Mouse (Mus musculus): Measurements from ENCODE around the gene Sema3g.
A peak's percentile ranks its signal among the peaks of the same experiment; 100 is the strongest.

Gene Sema3g

DNA sequence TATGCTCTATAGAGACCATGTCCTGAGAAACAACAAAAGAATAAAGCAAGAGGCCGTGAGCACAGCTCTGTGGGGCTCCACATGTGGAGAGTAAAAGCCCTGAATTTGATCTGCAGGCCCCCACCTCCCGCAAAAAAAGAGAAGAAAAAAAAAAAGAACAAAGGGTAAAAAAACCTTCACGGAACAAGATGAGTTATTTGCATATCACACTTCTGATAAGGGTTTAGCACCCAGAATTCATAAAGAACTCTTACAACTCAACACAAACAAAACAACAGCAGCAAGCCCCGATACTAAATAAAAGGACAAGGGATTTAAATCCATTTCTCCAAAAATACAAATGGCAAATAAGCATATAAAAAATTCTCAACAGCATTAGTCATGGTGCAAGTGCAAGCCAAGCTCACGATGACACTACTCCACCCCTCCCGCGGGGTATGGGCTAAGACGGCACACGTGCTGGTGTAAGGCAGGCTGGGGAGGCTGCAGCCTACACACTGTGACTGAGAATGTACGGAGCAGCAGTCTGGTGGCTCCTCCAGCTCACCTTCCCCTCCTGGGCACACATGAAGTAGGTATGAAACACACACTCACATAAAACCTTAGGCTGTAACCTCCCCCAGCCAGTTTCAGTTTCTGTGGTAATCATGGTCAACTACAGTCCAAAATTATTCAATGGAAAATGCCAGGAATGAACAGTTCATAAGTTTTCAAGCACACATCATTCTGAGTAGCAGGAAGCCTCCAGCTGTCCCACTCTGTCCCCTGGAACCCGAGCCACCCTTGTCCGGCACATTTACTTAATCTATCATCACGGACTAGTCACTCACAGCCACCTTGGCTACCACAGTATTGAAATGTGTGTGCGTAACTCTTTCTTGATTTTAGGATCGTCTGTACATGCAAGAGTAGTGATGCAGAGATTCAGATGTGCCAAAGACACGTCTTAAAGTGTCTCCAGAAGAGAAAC, 19.8 kb upstream of the Sema3g start:
- no peak for DNase-seq

DNA sequence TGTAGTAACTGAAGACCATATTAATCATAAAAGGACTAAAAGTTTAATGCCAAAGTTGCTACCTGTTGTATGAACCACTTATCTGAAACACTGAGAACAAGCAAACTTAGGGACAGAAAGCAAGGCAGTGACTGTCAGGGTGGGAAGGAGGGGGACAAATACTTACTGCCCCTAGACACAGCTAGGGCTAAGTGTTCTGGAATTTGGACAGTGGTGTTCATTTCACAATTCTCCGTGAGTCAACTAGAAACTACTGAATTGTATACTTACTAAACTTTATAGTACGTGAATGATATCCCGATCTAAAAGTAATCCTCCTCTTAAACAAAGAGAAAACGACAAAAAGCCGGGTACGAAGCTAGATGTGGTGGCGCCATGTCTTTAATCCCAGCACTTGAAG, 18.1 kb upstream of the Sema3g start:
- DNase-seq = no peak

DNA sequence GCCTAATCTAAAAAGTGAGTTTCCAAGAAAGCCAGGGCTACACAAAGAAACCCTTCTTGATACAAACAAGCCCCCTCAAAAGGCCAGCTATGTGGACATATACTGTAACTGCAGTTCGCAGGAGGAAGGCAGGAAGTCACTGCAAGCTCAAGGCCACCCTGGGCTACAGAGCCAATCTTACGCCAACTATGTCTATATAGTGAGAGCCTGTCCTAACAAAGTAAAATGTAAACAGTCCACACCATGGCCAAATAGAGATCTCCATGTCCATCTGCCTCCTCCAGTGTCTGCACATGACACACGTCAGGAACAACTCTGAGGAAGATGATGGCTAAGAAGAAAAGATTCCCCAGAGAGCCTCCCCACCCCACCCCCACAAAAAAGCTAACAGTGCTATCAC, 17.6 kb upstream of the Sema3g start:
- no peak for DNase-seq

DNA sequence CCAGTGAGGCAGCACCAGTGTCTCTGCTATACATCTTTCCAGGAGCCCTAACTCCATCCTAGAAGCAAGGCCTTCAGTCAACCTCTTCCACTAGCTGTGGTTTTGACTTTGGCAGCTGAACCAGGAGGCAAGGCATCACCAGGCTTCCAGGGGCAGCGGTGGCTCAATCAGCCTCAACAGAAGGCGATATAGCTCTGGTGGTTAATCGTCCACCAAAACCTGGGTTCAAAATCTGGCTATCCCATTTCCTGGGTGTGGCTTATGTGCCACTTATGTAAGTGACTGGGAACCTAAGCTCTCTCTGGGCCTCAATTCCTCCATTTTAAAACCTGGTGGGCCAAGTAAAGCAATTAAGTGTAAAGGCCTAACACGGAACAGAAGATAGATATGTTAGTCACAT, 12.8 kb upstream of the Sema3g start:
- no peak for DNase-seq

DNA sequence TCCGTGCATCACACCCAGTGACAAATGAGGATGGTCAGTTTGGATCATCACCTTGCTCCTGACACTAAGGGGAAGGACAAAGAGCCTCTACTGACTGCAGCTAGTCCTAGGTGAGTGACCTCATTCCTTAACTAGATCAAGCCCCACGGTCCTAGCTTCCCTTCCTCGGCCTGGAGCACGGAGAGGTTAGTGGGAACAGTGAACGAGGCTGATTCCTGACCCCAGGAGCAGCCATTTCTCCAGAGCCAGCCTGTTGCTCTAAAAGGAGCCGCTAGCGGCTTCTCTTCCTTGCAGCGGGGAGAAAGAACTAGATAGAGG, 12.5 kb upstream of the Sema3g start:
- peak; percentile 53 for DNase-seq

DNA sequence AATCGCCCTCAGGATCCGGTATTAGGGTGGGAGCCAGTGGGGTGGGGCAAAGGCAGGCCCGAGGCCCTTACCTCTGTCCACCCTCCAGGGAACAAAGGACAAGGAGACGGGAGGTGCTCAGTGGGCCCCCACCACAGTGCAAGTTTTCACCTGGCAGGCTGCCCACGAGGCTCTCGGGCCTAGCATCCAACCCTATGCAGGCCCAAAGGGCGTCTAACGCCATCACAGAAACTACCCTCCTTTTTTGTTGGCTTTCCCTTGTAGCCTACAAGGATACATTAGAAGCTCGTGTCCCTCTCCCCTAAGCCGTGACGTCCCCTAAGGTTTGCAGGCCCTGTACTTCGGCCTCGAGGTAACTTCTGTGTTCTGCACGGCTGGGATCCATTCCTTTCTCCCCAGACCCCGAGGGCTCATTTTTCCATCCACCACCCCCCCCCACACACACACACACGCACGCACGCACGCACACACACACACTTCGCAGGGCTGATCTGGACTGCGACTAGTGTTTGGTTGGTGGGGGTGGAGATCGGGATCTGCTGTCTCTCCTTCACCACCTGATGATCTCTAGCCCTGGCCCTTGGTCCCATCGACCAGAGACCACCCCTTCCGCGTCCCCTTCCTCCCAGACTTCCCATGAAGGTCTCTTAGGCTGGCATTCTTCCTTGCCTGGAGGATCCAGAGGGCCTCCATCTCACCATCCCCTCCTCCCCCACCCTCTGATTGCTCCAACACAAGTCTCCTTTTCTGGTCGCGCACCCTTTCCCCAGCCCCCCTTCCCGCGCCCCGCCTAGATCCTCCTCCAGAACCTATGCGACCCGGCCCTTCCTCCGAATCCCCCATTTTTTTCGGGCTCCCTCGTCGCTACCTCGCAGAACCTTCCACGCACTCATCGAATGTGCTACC, 11.8 kb upstream of the Sema3g start:
- peak; percentile 58 for DNase-seq

DNA sequence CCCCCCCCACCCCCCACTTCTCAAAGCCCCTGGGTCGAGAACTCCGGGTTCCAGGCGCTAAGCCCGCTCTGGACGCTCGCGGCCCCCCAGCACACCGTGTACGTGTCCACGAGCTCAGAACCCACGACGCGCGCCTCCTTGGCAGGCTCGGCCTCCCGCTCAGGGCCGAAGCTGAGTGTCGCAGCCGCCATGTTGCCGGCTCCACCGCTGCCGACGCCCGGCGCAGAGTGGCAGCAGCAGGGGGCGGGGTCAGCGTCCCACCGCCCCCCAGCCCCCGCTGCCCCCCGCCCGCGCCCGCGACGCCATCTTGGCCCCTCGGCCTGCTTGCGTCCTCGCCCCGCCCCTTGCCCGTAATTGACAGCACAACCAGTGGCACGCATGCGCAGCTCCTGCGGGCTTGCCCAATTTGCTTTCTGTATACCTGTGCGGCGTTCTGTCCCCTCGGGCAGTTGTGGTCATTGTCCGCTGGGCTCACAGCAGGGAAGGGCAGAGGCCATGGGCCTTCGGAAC, 11.1 kb upstream of the Sema3g start:
- peak; percentile 96 for DNase-seq

DNA sequence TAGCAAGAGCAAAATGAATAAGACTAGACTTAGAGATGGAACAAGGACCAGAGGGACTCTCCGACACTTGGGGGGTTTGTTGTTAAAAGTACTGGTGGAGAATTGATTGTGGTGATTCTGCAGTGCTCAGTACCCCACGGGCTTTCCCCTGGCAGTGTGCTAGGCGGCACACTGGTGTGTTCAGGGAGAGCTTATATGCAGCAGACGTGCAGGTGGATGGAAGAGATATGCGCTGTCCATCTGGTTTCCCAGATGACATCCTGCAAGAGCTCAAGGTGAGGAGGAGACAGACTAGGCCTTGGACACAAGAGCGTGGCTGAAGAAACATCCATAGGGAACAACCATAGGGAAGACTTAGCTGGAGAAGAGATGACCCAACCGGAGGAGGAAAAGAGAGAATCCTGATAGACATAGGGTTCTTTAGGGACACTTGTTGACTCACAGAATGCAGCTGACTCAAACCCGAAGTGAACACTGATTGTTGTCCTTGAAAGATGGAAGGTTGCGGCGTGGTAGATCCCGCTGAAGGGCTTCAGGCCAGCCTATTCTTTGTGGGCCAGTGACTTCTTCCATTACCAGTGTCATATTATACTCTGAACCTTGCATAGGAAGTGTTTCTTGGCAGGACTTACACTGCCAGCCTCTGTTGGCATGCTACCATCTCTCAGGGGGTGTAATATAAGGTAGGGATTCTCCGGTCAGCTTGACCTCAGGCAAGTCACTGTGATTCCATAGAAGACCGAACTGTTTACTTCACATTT, 10.4 kb upstream of the Sema3g start:
- peak; percentile 43 for DNase-seq

DNA sequence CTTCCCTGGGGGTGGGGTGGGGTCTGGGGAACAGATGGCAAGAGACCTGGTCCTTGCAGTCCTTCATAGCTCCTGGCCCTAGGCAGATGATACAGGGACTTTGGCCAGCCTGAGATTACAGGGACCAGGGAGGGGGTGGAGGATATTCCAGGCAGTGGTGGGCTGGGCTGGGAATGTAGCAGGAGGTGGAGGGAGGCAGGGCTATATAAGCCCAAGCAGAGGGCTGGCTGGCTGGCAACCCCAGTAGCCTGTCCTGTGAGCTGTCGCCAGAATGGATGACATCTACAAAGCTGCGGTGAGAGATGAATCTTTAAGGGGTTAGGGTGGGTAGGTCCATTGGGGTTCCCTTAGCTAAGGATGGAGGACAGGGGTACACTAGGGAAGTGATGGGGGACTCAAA, 9.6 kb upstream of the Sema3g start, which contains the start of gene Tnnc1:
TSS of gene Tnnc1 (plus strand) at position 229 of the 400 bp plus-strand sequence.
- no peak for DNase-seq

DNA sequence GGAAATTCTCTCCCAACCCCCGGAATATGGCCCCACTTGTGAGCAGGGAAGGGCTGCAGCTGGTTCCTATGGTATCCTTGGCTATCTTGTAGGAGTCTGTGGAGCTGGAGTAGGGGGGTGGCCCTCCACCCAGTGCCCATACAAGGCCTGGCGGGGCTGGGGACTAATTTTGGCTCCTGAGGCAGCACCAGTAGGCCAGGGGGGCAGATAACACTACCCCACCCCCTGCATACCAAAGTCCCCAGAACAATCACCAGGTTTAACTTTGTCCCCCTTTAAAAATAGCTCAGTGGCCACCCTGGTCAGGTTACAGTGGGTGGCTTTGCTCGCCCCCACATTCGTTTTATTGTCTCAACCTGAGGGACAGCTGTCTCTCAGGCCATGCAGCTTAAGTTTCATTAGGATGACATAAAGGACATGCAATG, 8.5 kb upstream of the Sema3g start:
- DNase-seq = no peak

DNA sequence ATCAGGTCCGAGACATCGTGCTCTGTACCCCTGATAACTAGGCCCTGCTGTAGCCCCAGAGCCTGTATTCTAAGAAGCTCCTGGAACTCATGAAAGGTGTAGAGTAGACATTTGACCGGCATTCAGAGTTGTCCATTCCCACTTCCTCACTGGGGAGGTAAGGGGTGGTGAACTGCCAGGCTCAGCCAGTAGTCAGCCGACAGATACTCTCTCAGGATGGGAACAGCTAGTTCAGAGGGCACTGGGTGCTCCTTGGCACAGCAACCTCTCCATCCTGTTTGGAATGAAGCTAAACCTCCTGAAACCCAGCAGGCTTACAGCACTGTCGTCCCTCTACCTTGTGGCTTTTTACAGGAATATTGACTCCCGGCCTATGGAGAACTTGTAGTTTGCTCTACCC, 5.8 kb upstream of the Sema3g start:
- no peak for DNase-seq

DNA sequence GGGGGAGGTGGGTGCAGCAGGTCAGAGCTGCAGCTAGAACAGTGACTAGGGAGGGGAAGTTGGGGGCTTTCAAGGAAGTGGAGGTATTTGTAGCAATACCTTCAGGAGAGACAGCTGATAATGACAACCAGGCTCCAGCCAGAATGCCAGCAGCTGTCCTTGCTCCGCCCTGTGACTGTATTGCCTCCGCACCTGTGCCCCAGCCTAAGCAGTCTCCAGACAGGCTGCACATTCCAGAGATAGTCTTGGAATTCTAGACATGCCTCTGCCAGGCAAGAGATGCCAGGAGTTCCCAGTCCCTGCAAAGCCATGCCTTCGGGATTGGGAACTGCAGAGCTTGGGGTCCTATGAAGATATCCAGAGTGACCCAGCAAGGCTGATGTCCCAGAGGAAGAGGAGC, 5.2 kb upstream of the Sema3g start:
- DNase-seq = no peak

DNA sequence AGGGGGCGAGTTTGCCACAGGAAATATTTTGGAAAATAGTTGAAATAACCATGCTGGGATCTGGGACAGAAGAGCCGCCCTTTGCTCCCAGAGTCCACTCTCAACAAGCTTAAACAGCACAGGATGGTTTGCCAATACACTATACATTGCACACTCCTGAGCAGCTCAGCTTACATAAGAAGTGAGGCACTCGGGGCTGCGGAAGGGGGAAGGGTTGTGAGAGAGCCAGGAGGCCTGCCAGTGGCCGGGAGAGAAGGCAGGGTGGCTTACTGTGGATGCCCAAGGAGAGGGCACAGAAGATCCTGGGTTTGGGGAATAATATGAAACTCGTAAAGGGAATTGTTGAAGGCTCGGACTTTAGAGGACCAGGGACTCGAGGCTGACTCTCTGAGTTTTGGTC, 3.8 kb upstream of the Sema3g start:
- no peak for DNase-seq

DNA sequence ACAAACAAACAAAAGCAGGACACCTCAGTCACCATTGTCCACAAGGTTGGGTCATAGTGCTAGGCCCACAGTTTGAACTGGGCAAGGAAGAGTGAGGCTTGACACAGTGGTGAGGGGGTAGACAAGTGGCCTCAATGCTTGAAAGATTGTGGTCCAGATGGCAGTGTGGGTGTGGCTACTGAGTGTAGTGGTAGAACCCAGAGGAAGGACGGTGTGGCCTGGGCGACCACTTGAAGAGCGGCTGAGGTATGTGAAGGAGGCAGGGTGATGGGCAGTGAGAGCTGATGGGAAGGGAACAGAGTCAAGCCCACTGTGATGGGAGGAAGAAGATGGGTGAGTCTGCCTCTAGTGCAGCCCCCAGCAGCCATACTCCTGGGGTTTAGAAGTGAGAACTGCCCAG, 3.0 kb upstream of the Sema3g start:
- DNase-seq = no peak

DNA sequence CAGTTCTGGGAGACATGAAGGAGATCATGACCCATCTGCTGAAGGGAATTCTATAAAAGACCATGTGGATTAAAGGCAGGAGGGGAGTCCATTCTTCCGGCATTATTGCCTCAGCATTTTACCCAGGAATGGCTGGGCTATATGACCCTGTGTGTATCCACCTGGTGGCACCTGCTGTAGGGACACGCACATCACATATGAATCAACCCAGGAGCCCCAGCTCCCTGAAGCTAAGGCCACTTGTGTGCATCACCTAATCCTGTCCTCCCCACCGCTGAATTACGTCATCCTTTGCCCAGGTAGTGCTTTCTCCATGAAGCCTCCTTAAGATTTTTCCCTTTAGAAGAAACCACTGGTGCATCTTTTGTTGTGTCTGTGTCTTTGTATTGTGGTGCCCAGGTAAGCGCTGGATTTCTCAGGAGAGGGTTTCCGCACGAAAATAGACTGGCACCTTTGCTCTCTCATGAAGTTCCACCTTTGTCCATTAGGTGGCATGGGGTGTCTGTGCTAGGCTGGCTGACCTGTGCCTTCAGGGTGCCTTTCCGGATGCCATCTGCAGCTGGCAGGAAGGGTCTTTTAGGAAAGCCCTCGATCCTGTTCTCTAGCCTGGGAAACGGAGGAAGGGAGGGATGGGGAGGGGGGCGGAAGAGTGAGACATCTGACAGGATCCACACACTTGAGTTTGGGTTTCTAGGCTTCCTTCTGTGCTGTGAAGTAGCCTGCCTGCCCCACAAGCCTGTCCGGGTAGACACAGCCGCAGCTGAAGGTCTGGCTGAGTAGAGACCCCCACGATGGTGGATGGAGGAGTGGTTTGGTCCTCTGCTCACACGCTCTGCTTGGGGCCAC, 2.3 kb upstream of the Sema3g start:
- peak; percentile 84 for DNase-seq

DNA sequence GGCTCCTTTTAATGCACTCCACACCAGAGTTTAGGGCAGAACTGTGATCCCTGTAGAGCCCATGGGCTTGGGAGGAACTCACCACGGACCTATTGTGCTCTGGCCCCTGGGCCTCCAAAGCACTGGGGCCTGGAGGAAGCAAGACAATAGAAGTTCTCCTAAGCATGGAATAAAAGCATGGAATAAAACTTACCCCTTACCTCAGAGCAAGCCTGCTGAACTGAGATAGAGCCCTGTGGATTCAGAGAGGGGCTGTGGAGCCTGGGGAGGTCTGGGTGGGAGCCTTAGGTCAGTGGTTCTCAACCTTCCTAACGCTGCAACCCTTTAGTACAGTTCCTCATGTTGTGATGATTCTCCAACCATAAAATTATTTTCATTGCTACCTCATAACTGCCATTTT, 814 bp upstream of the Sema3g start, which contains the start of gene Nisch:
TSS of gene Nisch (minus strand) at position 101 of the 400 bp plus-strand sequence.
- DNase-seq = no peak

DNA sequence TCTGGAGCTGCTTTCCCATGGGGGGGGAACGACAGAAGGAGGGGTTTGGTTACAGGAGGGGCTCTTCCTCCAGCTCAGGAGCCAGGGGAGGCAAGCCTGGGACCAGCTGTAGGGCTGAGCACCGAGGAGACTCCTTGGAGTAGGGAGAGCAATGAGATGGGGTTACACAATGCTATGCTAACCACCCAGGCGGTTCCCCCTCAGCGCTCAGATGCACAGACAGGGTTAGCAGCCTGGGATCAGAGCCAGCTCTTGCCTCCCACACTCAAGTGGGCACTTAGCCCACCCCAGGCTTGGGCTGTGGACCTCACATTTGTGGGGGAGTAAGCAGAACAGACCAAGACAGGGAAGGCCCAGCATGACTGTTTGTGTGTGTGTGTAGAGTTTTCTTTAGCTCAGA, 9.3 kb downstream of the Sema3g start:
- no peak for DNase-seq

DNA sequence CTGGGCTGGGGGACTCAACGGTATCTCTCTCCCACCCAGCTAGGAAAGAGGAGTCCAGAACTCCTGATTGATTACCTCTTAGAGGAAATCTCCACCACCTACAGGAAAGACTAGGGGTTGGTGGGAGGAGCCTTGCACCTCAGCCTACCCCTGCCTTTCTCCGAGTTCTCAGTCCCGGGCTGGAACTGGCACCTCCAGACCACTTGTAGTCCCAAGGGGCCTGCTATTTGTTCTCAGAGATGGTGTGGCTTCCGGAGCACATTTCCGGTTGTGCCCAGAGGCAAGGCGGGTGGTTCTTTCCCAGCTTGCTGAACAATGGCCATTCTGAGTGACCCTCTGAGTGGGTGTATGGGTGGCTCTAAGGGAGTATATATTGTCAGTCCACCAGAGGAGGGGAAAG, 10.6 kb downstream of the Sema3g start:
- no peak for DNase-seq

DNA sequence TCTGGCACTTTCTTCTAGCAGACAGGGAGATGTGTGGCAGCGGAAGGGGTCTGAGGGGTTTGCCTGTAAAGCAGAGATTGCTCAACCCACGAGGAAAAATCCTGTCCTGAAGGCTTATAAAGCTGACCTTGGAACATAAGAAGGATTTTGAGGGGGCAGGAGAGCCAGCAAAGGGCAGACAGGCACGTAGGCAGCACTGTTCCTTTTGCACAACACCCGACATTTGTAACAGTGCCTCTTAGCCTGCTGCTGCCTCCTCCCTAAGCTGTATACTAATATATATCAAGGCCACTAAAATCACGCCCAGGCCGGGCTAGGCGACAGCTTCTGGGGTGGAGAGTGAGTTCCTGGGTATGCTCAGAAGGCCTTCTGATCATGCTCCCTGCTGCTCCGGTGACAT, 12.8 kb downstream of the Sema3g start:
- DNase-seq = no peak

DNA sequence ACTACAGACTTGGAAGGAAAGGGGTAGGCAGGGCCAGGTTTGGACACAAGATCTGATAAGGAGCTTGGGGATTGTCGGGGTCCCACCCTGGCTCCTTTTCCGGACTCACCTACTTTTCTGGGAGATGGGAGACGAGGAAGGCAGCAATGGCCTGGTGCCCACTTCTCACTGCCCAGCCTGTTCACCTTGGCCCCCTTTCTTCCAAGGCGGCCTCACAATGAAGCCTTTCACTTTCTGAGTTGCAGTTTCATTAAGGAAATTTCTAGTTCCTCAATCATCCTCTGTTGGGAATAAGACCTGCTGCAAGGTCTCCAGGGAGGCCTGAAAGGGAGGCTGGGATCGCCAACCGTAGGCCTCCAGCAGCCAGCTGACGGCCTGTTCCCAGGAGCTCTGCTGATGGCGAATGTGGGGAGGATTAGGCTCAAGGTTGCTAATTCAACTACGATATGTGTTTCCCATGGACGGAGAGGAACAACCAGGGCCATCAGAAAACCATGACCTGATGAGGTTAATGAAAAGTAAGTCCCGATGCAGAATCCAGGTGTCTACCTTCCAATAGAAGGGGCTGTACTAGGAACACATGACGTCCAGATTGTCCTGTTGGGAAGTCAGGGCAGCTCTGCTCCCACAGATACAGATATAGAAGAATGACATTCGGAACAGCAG, 14.9 kb downstream of the Sema3g start:
- no peak for DNase-seq
